Mouse (Mus musculus) E14TG2a.4 (cell line): ENCODE data around the gene Gcm1.
A peak's percentile ranks its signal among the peaks of the same experiment; 100 is the strongest.

Experiments
- CTCF ChIP-seq: conservative IDR thresholded peaks from 2 replicates; pipeline ENCODE4 v1.5.1; 2014; ENCODE audit warnings: low read length
- POU5F1 ChIP-seq: IDR thresholded peaks from 2 replicates; pipeline ENCODE4 v1.6.1; 2014; ENCODE audit warnings: low read length, borderline replicate concordance

- TF ChIP-seq POU5F1 (no peak), CTCF (peak; percentile 54)
Measured at GRCm38 (mm10) chr9:78096376-78096775, 44.7 kb downstream of the Gcm1 start.
